Mouse (Mus musculus): ENCODE measurements at regions not wholly inside any gene's neighbourhood (a gene's known extent, or its start where the extent isn't known, plus 50 kb on each side); places are given as distances from the start of the nearest gene placed in this dataset.

GRCm38 (mm10) chr2:8628007-8628406 is 1118.6 kb upstream of the Celf2 start:
- H3K4me1 ChIP-seq (ENCODE audit: control insufficient read depth, insufficient read depth, low read length): no peaks in the 10 kb centered on the region
- no peaks in the 10 kb centered on the region for H3K36me3 ChIP-seq (ENCODE audit: control insufficient read depth, insufficient read depth, low read length)
- H3K27me3 ChIP-seq (ENCODE audit: control insufficient read depth, insufficient read depth, low read length): no peaks in the 10 kb centered on the region
- TF ChIP-seq CTCF (IDR thresholded peaks at IDR 0.05; ENCODE audit: control insufficient read depth, insufficient read depth, insufficient replicate concordance, low read depth, low read length) (no peak), POLR2A (IDR thresholded peaks at IDR 0.05; ENCODE audit: control insufficient read depth, low read depth, low read length) (no peak)
- H3K4me3 ChIP-seq (ENCODE audit: control insufficient read depth, low read depth, low read length): no peak overlapping the region
- no peak overlapping the region for H3K27ac ChIP-seq (ENCODE audit: control insufficient read depth, insufficient read depth, low read depth, low read length)

GRCm38 (mm10) chr2:8628485-8629208 is 1119.3 kb upstream of the Celf2 start:
- no peaks in the 10 kb centered on the region for H3K27me3 ChIP-seq (ENCODE audit: control insufficient read depth, insufficient read depth, low read length)
- no peak for TF ChIP-seq CTCF (IDR thresholded peaks at IDR 0.05; ENCODE audit: control insufficient read depth, insufficient read depth, insufficient replicate concordance, low read depth, low read length)
- TF ChIP-seq POLR2A (IDR thresholded peaks at IDR 0.05; ENCODE audit: control insufficient read depth, low read depth, low read length): no peak
- no peak overlapping the region for H3K4me3 ChIP-seq (ENCODE audit: control insufficient read depth, low read depth, low read length)
- H3K4me1 ChIP-seq (ENCODE audit: control insufficient read depth, insufficient read depth, low read length): no peaks in the 10 kb centered on the region
- H3K27ac ChIP-seq (ENCODE audit: control insufficient read depth, insufficient read depth, low read depth, low read length): no peak overlapping the region
- no peaks in the 10 kb centered on the region for H3K36me3 ChIP-seq (ENCODE audit: control insufficient read depth, insufficient read depth, low read length)

GRCm38 (mm10) chr2:8638082-8638481 is 1128.7 kb upstream of the Celf2 start:
- no peaks in the 10 kb centered on the region for H3K36me3 ChIP-seq (ENCODE audit: control insufficient read depth, insufficient read depth, low read length)
- no peaks in the 10 kb centered on the region for H3K27me3 ChIP-seq (ENCODE audit: control insufficient read depth, insufficient read depth, low read length)
- H3K4me1 ChIP-seq (ENCODE audit: control insufficient read depth, insufficient read depth, low read length): no peaks in the 10 kb centered on the region
- no peak overlapping the region for H3K27ac ChIP-seq (ENCODE audit: control insufficient read depth, insufficient read depth, low read depth, low read length)
- TF ChIP-seq CTCF (IDR thresholded peaks at IDR 0.05; ENCODE audit: control insufficient read depth, insufficient read depth, insufficient replicate concordance, low read depth, low read length) (no peak), POLR2A (IDR thresholded peaks at IDR 0.05; ENCODE audit: control insufficient read depth, low read depth, low read length) (no peak)
- no peak overlapping the region for H3K4me3 ChIP-seq (ENCODE audit: control insufficient read depth, low read depth, low read length)

- H3K4me1 ChIP-seq (ENCODE audit: control insufficient read depth, insufficient read depth, low read length): no peaks in the 10 kb centered on the region
- no peaks in the 10 kb centered on the region for H3K36me3 ChIP-seq (ENCODE audit: control insufficient read depth, insufficient read depth, low read length)
- no peak overlapping the region for H3K27ac ChIP-seq (ENCODE audit: control insufficient read depth, insufficient read depth, low read depth, low read length)
- H3K4me3 ChIP-seq (ENCODE audit: control insufficient read depth, low read depth, low read length): no peak overlapping the region
- no peaks in the 10 kb centered on the region for H3K27me3 ChIP-seq (ENCODE audit: control insufficient read depth, insufficient read depth, low read length)
- no peak for TF ChIP-seq CTCF (IDR thresholded peaks at IDR 0.05; ENCODE audit: control insufficient read depth, insufficient read depth, insufficient replicate concordance, low read depth, low read length)
- TF ChIP-seq POLR2A (IDR thresholded peaks at IDR 0.05; ENCODE audit: control insufficient read depth, low read depth, low read length): no peak
These were observed 1129.9 kb upstream of the Celf2 start for GRCm38 (mm10) chr2:8639282-8639681.

- Histone ChIP-seq H3K27me3 (ENCODE audit: control insufficient read depth, insufficient read depth, low read length) (no peaks in the 10 kb centered on the region), H3K27ac (ENCODE audit: control insufficient read depth, insufficient read depth, low read depth, low read length) (no peak overlapping the region), H3K36me3 (ENCODE audit: control insufficient read depth, insufficient read depth, low read length) (no peaks in the 10 kb centered on the region), H3K4me3 (ENCODE audit: control insufficient read depth, low read depth, low read length) (no peak overlapping the region), H3K4me1 (ENCODE audit: control insufficient read depth, insufficient read depth, low read length) (no peaks in the 10 kb centered on the region)
- TF ChIP-seq POLR2A (IDR thresholded peaks at IDR 0.05; ENCODE audit: control insufficient read depth, low read depth, low read length) (no peak), CTCF (IDR thresholded peaks at IDR 0.05; ENCODE audit: control insufficient read depth, insufficient read depth, insufficient replicate concordance, low read depth, low read length) (no peak)
These were observed 1136.1 kb upstream of the Celf2 start for GRCm38 (mm10) chr2:8645463-8645862.

- Histone ChIP-seq H3K36me3 (ENCODE audit: control insufficient read depth, insufficient read depth, low read length) (no peaks in the 10 kb centered on the region), H3K4me1 (ENCODE audit: control insufficient read depth, insufficient read depth, low read length) (no peaks in the 10 kb centered on the region), H3K27ac (ENCODE audit: control insufficient read depth, insufficient read depth, low read depth, low read length) (no peak overlapping the region), H3K27me3 (ENCODE audit: control insufficient read depth, insufficient read depth, low read length) (no peaks in the 10 kb centered on the region), H3K4me3 (ENCODE audit: control insufficient read depth, low read depth, low read length) (no peak overlapping the region)
- no peak for TF ChIP-seq CTCF (IDR thresholded peaks at IDR 0.05; ENCODE audit: control insufficient read depth, insufficient read depth, insufficient replicate concordance, low read depth, low read length)
- TF ChIP-seq POLR2A (IDR thresholded peaks at IDR 0.05; ENCODE audit: control insufficient read depth, low read depth, low read length): no peak
These were observed 1151.2 kb upstream of the Celf2 start for GRCm38 (mm10) chr2:8660544-8660943.

GRCm38 (mm10) chr2:8673751-8674378 is 1164.5 kb upstream of the Celf2 start:
- Histone ChIP-seq H3K27ac (ENCODE audit: control insufficient read depth, insufficient read depth, low read depth, low read length) (no peak overlapping the region), H3K36me3 (ENCODE audit: control insufficient read depth, insufficient read depth, low read length) (no peaks in the 10 kb centered on the region), H3K27me3 (ENCODE audit: control insufficient read depth, insufficient read depth, low read length) (no peaks in the 10 kb centered on the region), H3K4me1 (ENCODE audit: control insufficient read depth, insufficient read depth, low read length) (no peaks in the 10 kb centered on the region), H3K4me3 (ENCODE audit: control insufficient read depth, low read depth, low read length) (no peak overlapping the region)
- no peak for TF ChIP-seq POLR2A (IDR thresholded peaks at IDR 0.05; ENCODE audit: control insufficient read depth, low read depth, low read length)
- no peak for TF ChIP-seq CTCF (IDR thresholded peaks at IDR 0.05; ENCODE audit: control insufficient read depth, insufficient read depth, insufficient replicate concordance, low read depth, low read length)

All from testis, adult 2 months (tissue).